20 mouse cellular contexts compared by ENCODE assay signal in genomic region chr2:164917371-164917770, GRCm38 (mm10). TPM values are rescaled to one million over a fixed set of nuclear protein-coding genes. Genes with fewer than 3 reads are reported as not detected.
DNase-seq lines count a peak whose midpoint lies in the region; ATAC-seq lines count a peak whose summit lies in the region.
"Had no signal": no experiment of that assay in that cellular context is flagged by ENCODE, and none has a peak within 500 bp of the region (broad histone marks: within the 10 kb centered on the region; RNA-seq: fewer than 3 reads in every experiment).

No protein-coding gene starts in this region.

- H3K4me3 ChIP-seq in forebrain, embryonic 10.5 days, result no peak overlapping the region
- H3K4me3 ChIP-seq: embryonic facial prominence, embryonic 13.5 days; forebrain, embryonic 13.5 days; heart, embryonic 13.5 days; hindbrain, embryonic 15.5 days had no signal

- H3K4me1 ChIP-seq in forebrain, embryonic 10.5 days, result peaks cover 18% of the 10 kb centered on the region

- 72% methylated on average over 10 of the region's 10 CpGs for WGBS in forebrain, embryonic 10.5 days

- H3K27ac ChIP-seq in forebrain, embryonic 10.5 days, result no peak overlapping the region
- H3K27ac ChIP-seq: embryonic facial prominence, embryonic 13.5 days; forebrain, embryonic 13.5 days; heart, embryonic 13.5 days; hindbrain, embryonic 15.5 days had no signal

- DNase-seq in CD4-positive, CD25-positive, alpha-beta regulatory T cell, adult 2 months (ENCODE audit: low read depth, low spot score), result peak; percentile 46
- peak; percentile 38 for DNase-seq in thymus, postnatal 14 days
- no peak for DNase-seq in thymus, postnatal 4 days
- peak; percentile 81 for DNase-seq in ZHBTc4 (ENCODE audit: low read depth, low spot score)
- peak; percentile 42 for DNase-seq in naive thymus-derived CD4-positive, alpha-beta T cell, adult 2 months (ENCODE audit: low read depth)
- DNase-seq in cerebellum, postnatal 4 days (ENCODE audit: low spot score in 2 of 2), result no peak
- no peak for DNase-seq in forebrain, embryonic 10.5 days (ENCODE audit: extremely low spot score, low spot score)
- DNase-seq: adrenal gland, postnatal 10 days; cerebellum, adult 11 months; cerebellum, adult 8-10 months; cerebellum, postnatal 14 days; forebrain, postnatal 0 days; gastrocnemius, postnatal 14 days; heart, postnatal 36 days had no signal

- ATAC-seq in CD4-positive, CD25-positive, alpha-beta regulatory T cell, adult 4 months, result no peak
- ATAC-seq: forebrain, embryonic 13.5 days; forebrain, postnatal 0 days had no signal

- no peaks in the 10 kb centered on the region for H3K9me3 ChIP-seq in forebrain, embryonic 10.5 days
- H3K9me3 ChIP-seq: embryonic facial prominence, embryonic 13.5 days; forebrain, embryonic 13.5 days; heart, embryonic 13.5 days; hindbrain, embryonic 15.5 days had no signal

- H3K36me3 ChIP-seq in forebrain, embryonic 10.5 days (replicated peaks), result peaks cover 35% of the 10 kb centered on the region

- H3K27me3 ChIP-seq in forebrain, embryonic 10.5 days (ENCODE audit: poor library complexity, severe bottlenecking), result no peaks in the 10 kb centered on the region
- H3K27me3 ChIP-seq: CH12.LX; embryonic facial prominence, embryonic 13.5 days; forebrain, embryonic 13.5 days; heart, embryonic 13.5 days; hindbrain, embryonic 15.5 days had no signal

RNA-seq across cellular contexts. Expression of gene Zfp335, which starts 5.8 kb away (rescaled TPM):
- 1 to 10 TPM; 5.6 to 8.2 TPM for polyA plus RNA-seq in CD4-positive, CD25-positive, alpha-beta regulatory T cell, adult 4 months (2017; shearing (Covaris generic))
- polyA plus RNA-seq in forebrain, embryonic 10.5 days (2016; fragmentation: Nextera tagmentation; extraction: Ambion mirVana), result 16.0 and 16.6 TPM in 2 replicates

RNA-seq across cellular contexts. Expression of gene Mmp9, which starts 23.2 kb away (rescaled TPM):
- polyA plus RNA-seq in CD4-positive, CD25-positive, alpha-beta regulatory T cell, adult 4 months (2017; shearing (Covaris generic)), result 1 to 10 TPM; 2.0 to 4.1 TPM
- 0.45 TPM in 1 of 2 replicates, not detected in the other for polyA plus RNA-seq in forebrain, embryonic 10.5 days (2016; fragmentation: Nextera tagmentation; extraction: Ambion mirVana)

RNA-seq across cellular contexts. Expression of gene Pcif1, which starts 38.3 kb away (rescaled TPM):
- 100 to 1,000 TPM; 106 to 115 TPM for polyA plus RNA-seq in CD4-positive, CD25-positive, alpha-beta regulatory T cell, adult 4 months (2017; shearing (Covaris generic))
- polyA plus RNA-seq in forebrain, embryonic 10.5 days (2016; fragmentation: Nextera tagmentation; extraction: Ambion mirVana), result 78.3 and 84.6 TPM in 2 replicates

RNA-seq across cellular contexts. Expression of gene Slc12a5, which starts 43.2 kb away (rescaled TPM):
- under 1 TPM in 1 of 2 experiments, not detected in 1; 0.31 TPM for polyA plus RNA-seq in CD4-positive, CD25-positive, alpha-beta regulatory T cell, adult 4 months (2017; shearing (Covaris generic))
- polyA plus RNA-seq in forebrain, embryonic 10.5 days (2016; fragmentation: Nextera tagmentation; extraction: Ambion mirVana), result 0.92 and 0.93 TPM in 2 replicates

RNA-seq across cellular contexts. Expression of gene Pltp, which starts 59.9 kb away (rescaled TPM):
- polyA plus RNA-seq in CD4-positive, CD25-positive, alpha-beta regulatory T cell, adult 4 months (2017; shearing (Covaris generic)), result under 1 TPM; 0.34 to 0.98 TPM
- 36.6 and 40.0 TPM in 2 replicates for polyA plus RNA-seq in forebrain, embryonic 10.5 days (2016; fragmentation: Nextera tagmentation; extraction: Ambion mirVana)

Comparison
In these comparisons a context has a peak if more than half of its experiments do, and no peak if none do; other contexts are left out.
1. DNase-seq: peak in CD4-positive, CD25-positive, alpha-beta regulatory T cell, adult 2 months (single experiment), thymus, postnatal 14 days (single experiment), ZHBTc4 (single experiment) and naive thymus-derived CD4-positive, alpha-beta T cell, adult 2 months (single experiment); none in thymus, postnatal 4 days (single experiment), cerebellum, postnatal 4 days (0 of 2) and forebrain, embryonic 10.5 days (single experiment).